Mouse (Mus musculus): ENCODE measurements around the gene Slco4a1. TPM values are rescaled to one million over a fixed set of nuclear protein-coding genes. Genes with fewer than 3 reads are reported as not detected.

The Slco4a1 gene
- polyA plus RNA-seq, 1 experiment = 10.4 TPM

GRCm38 (mm10) chr2:180513835-180514234, 57.8 kb downstream of the Slco4a1 start:
- no peaks in the 10 kb centered on the region for H3K9me3 ChIP-seq
- H3K4me1 ChIP-seq = peaks cover 17% of the 10 kb centered on the region
- H3K27me3 ChIP-seq (replicated peaks) = peaks cover 66% of the 10 kb centered on the region
- no peak overlapping the region for H3K4me3 ChIP-seq (replicated peaks)
- no peaks in the 10 kb centered on the region for H3K36me3 ChIP-seq (replicated peaks; ENCODE audit: low read length)
- no peak for TF ChIP-seq GATA1 (IDR thresholded peaks at IDR 0.05; ENCODE audit: borderline replicate concordance, low read length)
- no peak for TF ChIP-seq FLI1 (IDR thresholded peaks at IDR 0.05; ENCODE audit: low read length)

GRCm38 (mm10) chr2:180521437-180522221, 65.6 kb downstream of the Slco4a1 start:
- Histone ChIP-seq H3K36me3 (replicated peaks; ENCODE audit: low read length) (no peaks in the 10 kb centered on the region), H3K27me3 (replicated peaks) (peaks cover 45% of the 10 kb centered on the region), H3K9me3 (peaks cover 5% of the 10 kb centered on the region), H3K4me1 (no peaks in the 10 kb centered on the region), H3K4me3 (replicated peaks) (no peak overlapping the region)
- TF ChIP-seq FLI1 (IDR thresholded peaks at IDR 0.05; ENCODE audit: low read length) (no peak), GATA1 (IDR thresholded peaks at IDR 0.05; ENCODE audit: borderline replicate concordance, low read length) (no peak)

- Histone ChIP-seq H3K4me3 (replicated peaks) (no peak overlapping the region), H3K9me3 (peaks cover 5% of the 10 kb centered on the region), H3K4me1 (peaks cover 7% of the 10 kb centered on the region), H3K36me3 (replicated peaks; ENCODE audit: low read length) (no peaks in the 10 kb centered on the region), H3K27me3 (replicated peaks) (peaks cover 53% of the 10 kb centered on the region)
- TF ChIP-seq FLI1 (IDR thresholded peaks at IDR 0.05; ENCODE audit: low read length) = no peak
- no peak for TF ChIP-seq GATA1 (IDR thresholded peaks at IDR 0.05; ENCODE audit: borderline replicate concordance, low read length)
These were observed 66.8 kb downstream of the Slco4a1 start for GRCm38 (mm10) chr2:180522825-180523224.

Other genes starting within 250 kb of the Slco4a1 start
- gene Lama5, start 230.4 kb upstream of the Slco4a1 start, polyA plus RNA-seq (2012; ENCODE audit: insufficient read depth, low replicate concordance) = 0.23 and 3.4 TPM in 2 replicates
- gene Rps21, start 198.9 kb upstream of the Slco4a1 start, polyA plus RNA-seq (2012; ENCODE audit: insufficient read depth, low replicate concordance) = 99.7 and 1,213 TPM in 2 replicates
- 8.4 and 46.3 TPM in 2 replicates for gene Cables2, start 182.7 kb upstream of the Slco4a1 start, polyA plus RNA-seq (2012; ENCODE audit: insufficient read depth, low replicate concordance)
- 0.96 TPM in 1 of 2 replicates, not detected in the other for gene Rbbp8nl, start 166.4 kb upstream of the Slco4a1 start, polyA plus RNA-seq (2012; ENCODE audit: insufficient read depth, low replicate concordance)
- gene Gata5, start 121.5 kb upstream of the Slco4a1 start, polyA plus RNA-seq (2012; ENCODE audit: insufficient read depth, low replicate concordance) = not detected in 2 replicates
- gene Ntsr1, start 43.7 kb downstream of the Slco4a1 start, polyA plus RNA-seq (2012; ENCODE audit: insufficient read depth, low replicate concordance) = not detected in 2 replicates
- gene Mrgbp, start 125.1 kb downstream of the Slco4a1 start, polyA plus RNA-seq (2012; ENCODE audit: insufficient read depth, low replicate concordance) = 9.1 and 22.4 TPM in 2 replicates
- gene Ogfr, start 133.0 kb downstream of the Slco4a1 start, polyA plus RNA-seq (2012; ENCODE audit: insufficient read depth, low replicate concordance) = 94.3 and 124 TPM in 2 replicates
- gene Col9a3, start 141.5 kb downstream of the Slco4a1 start, polyA plus RNA-seq (2012; ENCODE audit: insufficient read depth, low replicate concordance) = 1.9 TPM in 1 of 2 replicates, not detected in the other
- gene Tcfl5, start 186.5 kb downstream of the Slco4a1 start, polyA plus RNA-seq (2012; ENCODE audit: insufficient read depth, low replicate concordance) = 0.44 TPM in 1 of 2 replicates, not detected in the other